ENCODE assay signal across 14 mouse cellular contexts in genomic region chr5:66137250-66137649, GRCm38 (mm10). TPM values are rescaled to one million over a fixed set of nuclear protein-coding genes. Genes with fewer than 3 reads are reported as not detected.
A peak's percentile ranks its signal among the peaks of the same experiment; 100 is the strongest.
DNase-seq lines count a peak whose midpoint lies in the region; TF ChIP-seq lines count a peak whose summit lies in the region.
"Had no signal": no experiment of that assay in that cellular context is flagged by ENCODE, and none has a peak within 500 bp of the region (broad histone marks: within the 10 kb centered on the region; RNA-seq: fewer than 3 reads in every experiment).

No protein-coding gene starts in this region.

- TF ChIP-seq CTCF in bone marrow macrophage, adult 2 months (IDR thresholded peaks at IDR 0.05; ENCODE audit: low read depth, low read length), result no peak
- no peak for TF ChIP-seq CTCF in cerebellum, adult 2 months (IDR thresholded peaks at IDR 0.05; ENCODE audit: borderline replicate concordance, insufficient read depth, low read depth, low read length)

- peak; percentile 95 for DNase-seq in heart, adult 11 months
- no peak for DNase-seq in heart, postnatal 4 days
- peak; percentile 24 to 34 for DNase-seq in right cerebral cortex, adult 2 months (ENCODE audit: low spot score in 2 of 2)
- DNase-seq in right cerebral cortex, postnatal 10 days (ENCODE audit: low spot score in 2 of 2), result no peak
- DNase-seq in cerebellum, adult 2 months, result no peak
- DNase-seq in spleen, postnatal 14 days (ENCODE audit: low spot score in 2 of 2), result no peak
- DNase-seq: cerebellum, postnatal 25 days; kidney, adult 9 months; liver, embryonic 13.5 days had no signal

- H3K4me3 ChIP-seq in bone marrow macrophage, adult 2 months (ENCODE audit: insufficient read depth, low read length), result no peak overlapping the region; the same call in 1 of the 2 replicates
- H3K4me3 ChIP-seq in cerebellum, adult 2 months (replicated peaks; ENCODE audit: insufficient read depth, low read depth, low read length), result no peak overlapping the region
- H3K4me3 ChIP-seq: embryonic facial prominence, embryonic 10.5 days; erythroblast, embryonic 14.5 days; heart, embryonic 13.5 days; liver, embryonic 13.5 days; neural tube, embryonic 12.5 days had no signal

- peak overlapping the region; percentile 98 for H3K27ac ChIP-seq in bone marrow macrophage, adult 2 months (ENCODE audit: insufficient read depth, low read depth, low read length)
- H3K27ac ChIP-seq in cerebellum, adult 2 months (ENCODE audit: insufficient read depth, low read length), result no peak overlapping the region
- H3K27ac ChIP-seq: embryonic facial prominence, embryonic 10.5 days; heart, embryonic 13.5 days; liver, embryonic 13.5 days; neural tube, embryonic 12.5 days had no signal

- TF ChIP-seq POLR2A in bone marrow macrophage, adult 2 months (IDR thresholded peaks at IDR 0.05; ENCODE audit: borderline replicate concordance, low read depth, low read length), result no peak
- no peak for TF ChIP-seq POLR2A in cerebellum, adult 2 months (IDR thresholded peaks at IDR 0.05; ENCODE audit: borderline replicate concordance, insufficient read depth, low read length)

- H3K27me3 ChIP-seq in cerebellum, adult 2 months (ENCODE audit: control insufficient read depth, insufficient read depth, low read length), result no peaks in the 10 kb centered on the region
- H3K27me3 ChIP-seq: liver, embryonic 13.5 days; neural tube, embryonic 12.5 days had no signal

- 43% methylated on average over 4 of the region's 4 CpGs for WGBS in cerebellum, adult 2 months

- peaks cover 53% of the 10 kb centered on the region for H3K4me1 ChIP-seq in bone marrow macrophage, adult 2 months (ENCODE audit: control insufficient read depth, insufficient read depth, low read length)
- no peaks in the 10 kb centered on the region for H3K4me1 ChIP-seq in cerebellum, adult 2 months (ENCODE audit: control insufficient read depth, insufficient read depth, low read length)

RNA-seq across cellular contexts. Expression of gene Rbm47, which starts 35.7 kb away (rescaled TPM):
- total RNA-seq in heart, postnatal 4 days (2021), result 1 to 10 TPM; 1.8 to 2.9 TPM
- polyA plus RNA-seq in bone marrow macrophage, adult 2 months (2012; ENCODE audit: insufficient read depth, insufficient read length, missing spikeins), result 86.7 and 89.0 TPM in 2 replicates
- 0.49 and 1.7 TPM in 2 replicates for polyA plus RNA-seq in cerebellum, adult 2 months (2012; rRNA removed)

Comparison
In these comparisons a context has a peak if more than half of its experiments do, and no peak if none do; other contexts are left out.
1. DNase-seq: peak in heart, adult 11 months (single experiment) and right cerebral cortex, adult 2 months (2 of 2); none in heart, postnatal 4 days (single experiment), right cerebral cortex, postnatal 10 days (0 of 2), cerebellum, adult 2 months (0 of 2) and spleen, postnatal 14 days (0 of 2).
2. RNA of gene Rbm47, which starts 35.7 kb away (polyA plus RNA-seq): 86.7 to 89.0 TPM in bone marrow macrophage, adult 2 months; 0.49 to 1.7 TPM in cerebellum, adult 2 months; every median in the first group is over 10 times any median in the second.